Mouse (Mus musculus) embryonic fibroblast, embryonic 13.5 days (primary cell): ENCODE data around the gene Nxnl1.

Experiments used
- CTCF ChIP-seq: IDR thresholded peaks from 2 replicates; pipeline ENCODE4 v1.5.1; 2011; ENCODE audit warnings: mild to moderate bottlenecking, control low read depth, low read length, moderate library complexity, borderline replicate concordance; ENCODE audit not compliant: insufficient read depth
- POLR2A ChIP-seq: IDR thresholded peaks from 2 replicates; pipeline ENCODE4 v1.6.1; 2011; ENCODE audit warnings: low read depth, mild to moderate bottlenecking, control low read depth, low read length, moderate library complexity

- TF ChIP-seq CTCF: no peak
- no peak for TF ChIP-seq POLR2A
Observed at GRCm38 (mm10) chr8:71543755-71544154, 22.6 kb downstream of the Nxnl1 start.
